Mouse (Mus musculus) c-Kit-positive CD71-positive TER-119-negative erythroid progenitor cells, embryonic 14.5 days (primary cell): Measurements from ENCODE around the gene Tsen54.
A peak's percentile ranks its signal among the peaks of the same experiment; 100 is the strongest.

ENCODE experiments used
- DNase-seq: peaks from one replicate; pipeline ENCODE4 v3.0.0-alpha.2; 2013; ENCODE audit warnings: low read depth

Gene Tsen54

GRCm38 (mm10) chr11:115859143-115859945, 44.8 kb downstream of the Tsen54 start:
- DNase-seq = peak; percentile 66

DNA sequence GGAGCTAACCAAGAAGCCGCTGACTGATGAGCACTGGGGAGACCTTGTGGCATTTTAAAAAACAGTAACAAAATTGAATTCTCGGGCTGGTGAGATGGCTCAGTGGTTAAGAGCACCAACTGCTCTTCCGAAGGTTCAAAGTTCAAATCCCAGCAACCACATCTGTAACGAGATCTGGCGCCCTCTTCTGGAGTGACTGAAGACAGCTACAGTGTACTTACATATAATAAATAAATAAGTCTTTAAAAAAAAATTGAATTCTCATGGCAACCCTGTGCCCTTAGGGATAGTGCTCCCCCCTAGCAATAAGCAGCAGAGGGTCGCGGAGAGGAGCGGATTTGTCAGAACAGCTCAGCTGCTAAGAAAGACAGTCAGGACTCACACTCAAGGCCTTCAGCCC, 49.4 kb downstream of the Tsen54 start:
- DNase-seq = no peak

- DNase-seq = peak; percentile 44
These were observed 54.9 kb downstream of the Tsen54 start for GRCm38 (mm10) chr11:115869393-115869792.

DNA sequence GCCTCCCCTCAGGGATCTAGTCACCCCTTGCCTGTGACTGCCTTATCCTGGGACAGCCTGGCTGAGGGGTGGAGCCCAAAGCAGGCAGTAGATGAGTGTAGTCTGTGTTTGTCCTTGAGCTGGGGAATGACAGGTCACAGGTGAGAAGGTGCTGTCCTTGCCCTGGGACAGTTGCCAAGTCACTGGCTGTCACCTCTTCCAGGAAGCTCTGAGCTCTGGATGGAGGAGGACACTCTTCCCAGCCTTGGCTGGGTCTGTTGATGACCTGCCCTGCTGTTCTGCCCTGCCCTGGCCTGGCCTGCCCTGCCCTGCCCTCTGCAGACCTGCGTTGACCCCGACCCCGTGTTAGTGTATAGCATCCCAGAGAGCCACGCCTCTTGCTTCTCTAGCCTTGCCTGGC, 57.9 kb downstream of the Tsen54 start:
- no peak for DNase-seq
